Mouse (Mus musculus) layer of hippocampus, adult 6 months (tissue): ENCODE results near the gene Ccdc93. TPM values are rescaled to one million over a fixed set of nuclear protein-coding genes. Genes with fewer than 3 reads are reported as not detected.

ENCODE experiments used
- long read RNA-seq, 2 experiments: library from polyadenylated mRNA; unstranded; transcript quantifications; one replicate each; pipeline ENCODE4 v2.0.0; 2019 to 2020
- polyA plus RNA-seq: library from polyadenylated mRNA; unstranded; fragments of <200 nt; fragmentation: Nextera tagmentation; gene quantifications from 2 replicates; pipeline ENCODE4 v1.2.3, GENCODE M21; 2021

The Ccdc93 gene
- polyA plus RNA-seq: 3.1 and 3.4 TPM in 2 replicates
- long read RNA-seq, experiment 1, full-length matches to known transcripts: 2 of 6 reads
- long read RNA-seq, experiment 1, partial matches to known transcripts: 0 of 6 reads
- long read RNA-seq, experiment 1, other reads (novel, unspliced or antisense): 4 of 6 reads
- long read RNA-seq, experiment 2, full-length matches to known transcripts: 25 of 44 reads
- long read RNA-seq, experiment 2, partial matches to known transcripts: 15 of 44 reads
- long read RNA-seq, experiment 2, other reads (novel, unspliced or antisense): 4 of 44 reads

GRCm38 (mm10) chr1:121430938-121431928, at the start of gene Ccdc93:
Gene Ccdc93, plus strand, starts transcription at chr1:121431049.

GRCm38 (mm10) chr1:121528399-121528720, 97.5 kb downstream of the Ccdc93 start, which contains the start of gene Htr5b:
Gene Htr5b, minus strand, starts transcription at chr1:121528465.

Other genes with a start within 250 kb of the Ccdc93 start
- 28.7 and 33.1 TPM in 2 replicates for gene Insig2, start 98.5 kb upstream of the Ccdc93 start, polyA plus RNA-seq
- 6.9 and 8.1 TPM in 2 replicates for gene Htr5b, start 97.4 kb downstream of the Ccdc93 start, polyA plus RNA-seq
- 26.3 and 32.3 TPM in 2 replicates for gene Ddx18, start 136.9 kb downstream of the Ccdc93 start, polyA plus RNA-seq